9 mouse cellular contexts compared by ENCODE assay signal in genomic region chr8:125513242-125513866, GRCm38 (mm10). TPM values are rescaled to one million over a fixed set of nuclear protein-coding genes. Genes with fewer than 3 reads are reported as not detected.
DNase-seq lines count a peak whose midpoint lies in the region; ATAC-seq lines count a peak whose summit lies in the region.
"Had no signal": no experiment of that assay in that cellular context is flagged by ENCODE, and none has a peak within 500 bp of the region (broad histone marks: within the 10 kb centered on the region; RNA-seq: fewer than 3 reads in every experiment).

No protein-coding gene starts in this region.

- H3K27me3 ChIP-seq in kidney, embryonic 15.5 days = no peaks in the 10 kb centered on the region
- H3K27me3 ChIP-seq in embryonic facial prominence, embryonic 10.5 days (replicated peaks; ENCODE audit: low read depth, poor library complexity, severe bottlenecking) = no peaks in the 10 kb centered on the region
- H3K27me3 ChIP-seq in forebrain, embryonic 16.5 days (replicated peaks; ENCODE audit: control insufficient read depth, insufficient read depth, low read length) = no peaks in the 10 kb centered on the region
- H3K27me3 ChIP-seq in midbrain, embryonic 15.5 days (replicated peaks) = no peaks in the 10 kb centered on the region

- peak overlapping the region; percentile 60 for H3K27ac ChIP-seq in kidney, embryonic 15.5 days
- H3K27ac ChIP-seq in embryonic facial prominence, embryonic 10.5 days (replicated peaks) = peak overlapping the region; percentile 72
- peak overlapping the region; percentile 65 for H3K27ac ChIP-seq in forebrain, embryonic 16.5 days (ENCODE audit: low read length)
- H3K27ac ChIP-seq in midbrain, embryonic 15.5 days = peak overlapping the region; percentile 49

- no peaks in the 10 kb centered on the region for H3K36me3 ChIP-seq in kidney, embryonic 15.5 days
- H3K36me3 ChIP-seq in embryonic facial prominence, embryonic 10.5 days (replicated peaks) = no peaks in the 10 kb centered on the region
- H3K36me3 ChIP-seq in forebrain, embryonic 16.5 days (ENCODE audit: control insufficient read depth, insufficient read depth) = no peaks in the 10 kb centered on the region
- H3K36me3 ChIP-seq in midbrain, embryonic 15.5 days (replicated peaks) = no peaks in the 10 kb centered on the region
- H3K36me3 ChIP-seq: G1E had no signal

- ATAC-seq in kidney, embryonic 15.5 days (replicated peaks; ENCODE audit: low FRiP score) = no peak
- peak; percentile 11; the same call in 1 of the 2 replicates for ATAC-seq in forebrain, embryonic 16.5 days
- no peak for ATAC-seq in midbrain, embryonic 15.5 days (replicated peaks)

- no peak overlapping the region for H3K4me3 ChIP-seq in kidney, embryonic 15.5 days (replicated peaks)
- no peak overlapping the region for H3K4me3 ChIP-seq in embryonic facial prominence, embryonic 10.5 days
- no peak overlapping the region for H3K4me3 ChIP-seq in forebrain, embryonic 16.5 days (replicated peaks; ENCODE audit: low read length)
- no peak overlapping the region for H3K4me3 ChIP-seq in midbrain, embryonic 15.5 days

- 63% methylated on average over 5 of the region's 5 CpGs for WGBS in kidney, embryonic 15.5 days
- 60% methylated on average over 5 of the region's 5 CpGs for WGBS in embryonic facial prominence, embryonic 10.5 days
- 38% methylated on average over 5 of the region's 5 CpGs for WGBS in forebrain, embryonic 16.5 days
- WGBS in midbrain, embryonic 15.5 days = 57% methylated on average over 5 of the region's 5 CpGs

- DNase-seq in kidney, adult 9 months = no peak
- DNase-seq in embryonic facial prominence, embryonic 10.5 days (ENCODE audit: low spot score) = no peak
- DNase-seq in ovary, adult 18-20 months (ENCODE audit: low spot score) = no peak
- DNase-seq in gastrocnemius, postnatal 4 days (ENCODE audit: low spot score in 2 of 2) = no peak
- DNase-seq: adrenal gland, adult 8-10 months had no signal

- H3K4me1 ChIP-seq in kidney, embryonic 15.5 days = peaks cover 74% of the 10 kb centered on the region
- H3K4me1 ChIP-seq in embryonic facial prominence, embryonic 10.5 days = peaks cover 76% of the 10 kb centered on the region
- H3K4me1 ChIP-seq in forebrain, embryonic 16.5 days (replicated peaks; ENCODE audit: control insufficient read depth, insufficient read depth, low read length) = peaks cover 40% of the 10 kb centered on the region
- H3K4me1 ChIP-seq in midbrain, embryonic 15.5 days = peaks cover 46% of the 10 kb centered on the region

- H3K9me3 ChIP-seq in kidney, embryonic 15.5 days (replicated peaks) = no peaks in the 10 kb centered on the region
- no peaks in the 10 kb centered on the region for H3K9me3 ChIP-seq in embryonic facial prominence, embryonic 10.5 days
- H3K9me3 ChIP-seq in forebrain, embryonic 16.5 days (ENCODE audit: control insufficient read depth, low read length) = no peaks in the 10 kb centered on the region
- no peaks in the 10 kb centered on the region for H3K9me3 ChIP-seq in midbrain, embryonic 15.5 days

- no peak overlapping the region for H3K9ac ChIP-seq in kidney, embryonic 15.5 days
- H3K9ac ChIP-seq in forebrain, embryonic 16.5 days (replicated peaks; ENCODE audit: low read depth, low read length) = peak overlapping the region; percentile 48; the same call in 1 of the 2 replicates
- H3K9ac ChIP-seq in midbrain, embryonic 15.5 days = no peak overlapping the region

- H3K4me2 ChIP-seq in kidney, embryonic 15.5 days = no peak overlapping the region
- no peak overlapping the region for H3K4me2 ChIP-seq in forebrain, embryonic 16.5 days (ENCODE audit: low read length)
- H3K4me2 ChIP-seq in midbrain, embryonic 15.5 days = no peak overlapping the region

RNA-seq across cellular contexts. Expression of gene Sipa1l2, which starts 56.3 kb away (rescaled TPM):
- polyA plus RNA-seq in kidney, embryonic 15.5 days (2015; fragmentation: Nextera tagmentation; extraction: Ambion mirVana) = 16.9 and 17.4 TPM in 2 replicates
- polyA plus RNA-seq in embryonic facial prominence, embryonic 10.5 days (2016; fragmentation: Nextera tagmentation; extraction: Ambion mirVana) = 12.7 and 14.8 TPM in 2 replicates
- polyA plus RNA-seq in forebrain, embryonic 16.5 days (2015; fragmentation: Nextera tagmentation; extraction: Ambion mirVana) = 32.8 and 33.4 TPM in 2 replicates
- polyA plus RNA-seq in midbrain, embryonic 15.5 days (2015; fragmentation: Nextera tagmentation; extraction: Ambion mirVana) = 28.2 and 28.7 TPM in 2 replicates
- total RNA-seq in gastrocnemius, postnatal 4 days (2021) = 10 to 100 TPM; 24.2 to 27.5 TPM
- polyA plus RNA-seq: G1E had no signal
